Mouse (Mus musculus) cerebellum, adult 8-10 months (tissue): ENCODE data around the gene Pqlc3.

Experiments
- DNase-seq: peaks from one replicate; pipeline ENCODE4 v3.0.0; 2022

Gene Pqlc3

GRCm38 (mm10) chr12:17001211-17001610 lies 1.0 kb upstream of the Pqlc3 start:
- DNase-seq: no peak

- no peak for DNase-seq
Observed at GRCm38 (mm10) chr12:17000628-17001027, 420 bp upstream of the Pqlc3 start.

GRCm38 (mm10) chr12:16999146-16999545 lies 1.1 kb downstream of the Pqlc3 start:
- DNase-seq: no peak

- no peak for DNase-seq
Observed at GRCm38 (mm10) chr12:16996886-16997462, 3.2 kb downstream of the Pqlc3 start.

GRCm38 (mm10) chr12:16996281-16996680 lies 3.9 kb downstream of the Pqlc3 start:
- DNase-seq: no peak

GRCm38 (mm10) chr12:16994291-16994690 lies 5.9 kb downstream of the Pqlc3 start:
- DNase-seq: no peak

- DNase-seq: no peak
Observed at GRCm38 (mm10) chr12:16992355-16992754, 7.9 kb downstream of the Pqlc3 start.

- no peak for DNase-seq
Observed at GRCm38 (mm10) chr12:16991376-16991775, 8.8 kb downstream of the Pqlc3 start.

- no peak for DNase-seq
Observed at GRCm38 (mm10) chr12:16985778-16986177, 14.4 kb downstream of the Pqlc3 start.

- DNase-seq: no peak
Observed at GRCm38 (mm10) chr12:16977120-16977519, 23.1 kb downstream of the Pqlc3 start.

GRCm38 (mm10) chr12:16966811-16967210 lies 33.4 kb downstream of the Pqlc3 start:
- DNase-seq: no peak

GRCm38 (mm10) chr12:16963354-16963753 lies 36.9 kb downstream of the Pqlc3 start:
- no peak for DNase-seq

GRCm38 (mm10) chr12:16958851-16959250 lies 41.4 kb downstream of the Pqlc3 start:
- DNase-seq: no peak

- DNase-seq: no peak
Observed at GRCm38 (mm10) chr12:16948239-16948638, 52.0 kb downstream of the Pqlc3 start.

- DNase-seq: no peak
Observed at GRCm38 (mm10) chr12:16941976-16942375, 58.2 kb downstream of the Pqlc3 start.
